Mouse (Mus musculus) midbrain, embryonic 12.5 days (tissue): ENCODE measurements at regions not wholly inside any gene's neighbourhood (a gene's known extent, or its start where the extent isn't known, plus 50 kb on each side); places are given as distances from the start of the nearest gene placed in this dataset.

Source experiments
- ATAC-seq: fragments of 200-750 bp; cut with Nextera tagmentation; 2 replicates; pipeline ENCODE4 v1.8.0; 2017; ENCODE audit warnings: low read depth, moderate TSS enrichment, moderate library complexity; ENCODE audit not compliant: low FRiP score
- H3K27ac ChIP-seq: fragments of 300-500 bp; sonication (generic); replicated peaks from 2 replicates; pipeline ENCODE4 v1.5.1; 2016; ENCODE audit warnings: mild to moderate bottlenecking
- H3K27me3 ChIP-seq: fragments of 300-500 bp; sonication (generic); 2 replicates; pipeline ENCODE4 v1.6.1; 2016; ENCODE audit warnings: mild to moderate bottlenecking
- H3K36me3 ChIP-seq: fragments of 300-500 bp; sonication (generic); 2 replicates; pipeline ENCODE4 v1.6.1; 2016
- H3K4me1 ChIP-seq: fragments of 300-500 bp; sonication (generic); 2 replicates; pipeline ENCODE4 v1.6.1; 2016
- H3K4me2 ChIP-seq: fragments of 300-500 bp; sonication (generic); replicated peaks from 2 replicates; pipeline ENCODE4 v1.6.1; 2016; ENCODE audit warnings: mild to moderate bottlenecking, moderate library complexity
- H3K4me3 ChIP-seq: fragments of 300-500 bp; sonication (generic); 2 replicates; pipeline ENCODE4 v1.5.1; 2016; ENCODE audit warnings: mild to moderate bottlenecking
- H3K9ac ChIP-seq: fragments of 300-500 bp; sonication (generic); replicated peaks from 2 replicates; pipeline ENCODE4 v1.6.1; 2016; ENCODE audit warnings: mild to moderate bottlenecking, moderate library complexity
- H3K9me3 ChIP-seq: fragments of 300-500 bp; sonication (generic); 2 replicates; pipeline ENCODE4 v1.6.1; 2016; ENCODE audit warnings: mild to moderate bottlenecking
- WGBS: fragments of 180-500 bp; shearing (Covaris S2); methylation state at CpG from one replicate; pipeline ENCODE4 v1.1.7; 2016; 5-methylcytosine and 5-hydroxymethylcytosine counted together

- H3K27ac ChIP-seq, result peak overlapping the region; percentile 81
- WGBS, result under 1% methylated on average over 23 of the region's 25 CpGs
- ATAC-seq, result peak; percentile 74
- H3K4me1 ChIP-seq, result peaks cover 23% of the 10 kb centered on the region
- H3K4me2 ChIP-seq, result peak overlapping the region; percentile 42
- H3K4me3 ChIP-seq, result peak overlapping the region; percentile 1; the same call in 1 of the 2 replicates
- H3K9me3 ChIP-seq, result no peaks in the 10 kb centered on the region
- peak overlapping the region; percentile 39 for H3K9ac ChIP-seq
- H3K27me3 ChIP-seq, result peaks cover 7% of the 10 kb centered on the region; the same call in 1 of the 2 replicates
- no peaks in the 10 kb centered on the region for H3K36me3 ChIP-seq
Observed at GRCm38 (mm10) chr8:10805405-10806151, 202.7 kb downstream of the Irs2 start.

- no peak overlapping the region for H3K4me3 ChIP-seq
- no peaks in the 10 kb centered on the region for H3K9me3 ChIP-seq
- peak overlapping the region; percentile 39; the same call in 1 of the 2 replicates for H3K9ac ChIP-seq
Observed at GRCm38 (mm10) chr8:10804974-10805373, 203.3 kb downstream of the Irs2 start.

GRCm38 (mm10) chr8:10802003-10802402, 206.3 kb downstream of the Irs2 start:
- Histone ChIP-seq H3K27me3 (peaks cover 4% of the 10 kb centered on the region; the same call in 1 of the 2 replicates), H3K4me3 (no peak overlapping the region), H3K9me3 (no peaks in the 10 kb centered on the region), H3K36me3 (no peaks in the 10 kb centered on the region), H3K4me1 (peaks cover 23% of the 10 kb centered on the region), H3K9ac (no peak overlapping the region), H3K27ac (no peak overlapping the region), H3K4me2 (no peak overlapping the region)
- ATAC-seq, result no peak

More at GRCm38 (mm10) chr8:10804974-10805373, 203.3 kb downstream of the Irs2 start:
- WGBS, result 34% methylated on average over 3 of the region's 3 CpGs
- peak overlapping the region; percentile 42 for H3K4me2 ChIP-seq
- H3K27ac ChIP-seq, result peak overlapping the region; percentile 81
- peaks cover 7% of the 10 kb centered on the region; the same call in 1 of the 2 replicates for H3K27me3 ChIP-seq
- no peaks in the 10 kb centered on the region for H3K36me3 ChIP-seq
- peaks cover 23% of the 10 kb centered on the region for H3K4me1 ChIP-seq
- peak; percentile 35; the same call in 1 of the 2 replicates for ATAC-seq

GRCm38 (mm10) chr8:10801580-10801979, 206.7 kb downstream of the Irs2 start:
- 87% methylated on average over 5 of the region's 5 CpGs for WGBS

GRCm38 (mm10) chr8:10798444-10798843, 209.8 kb downstream of the Irs2 start:
- Histone ChIP-seq H3K4me3 (no peak overlapping the region), H3K9ac (no peak overlapping the region), H3K4me1 (peaks cover 19% of the 10 kb centered on the region), H3K36me3 (no peaks in the 10 kb centered on the region), H3K4me2 (no peak overlapping the region), H3K27me3 (no peaks in the 10 kb centered on the region; the same call in 1 of the 2 replicates), H3K27ac (no peak overlapping the region), H3K9me3 (no peaks in the 10 kb centered on the region)
- ATAC-seq, result no peak
- 73% methylated on average over 1 of the region's 1 CpGs for WGBS

More at GRCm38 (mm10) chr8:10801580-10801979, 206.7 kb downstream of the Irs2 start:
- Histone ChIP-seq H3K27me3 (peaks cover 4% of the 10 kb centered on the region; the same call in 1 of the 2 replicates), H3K4me1 (peaks cover 23% of the 10 kb centered on the region), H3K4me2 (no peak overlapping the region), H3K4me3 (no peak overlapping the region), H3K9ac (no peak overlapping the region), H3K27ac (no peak overlapping the region), H3K36me3 (no peaks in the 10 kb centered on the region), H3K9me3 (no peaks in the 10 kb centered on the region)
- ATAC-seq, result no peak

GRCm38 (mm10) chr8:10794367-10795189, 213.7 kb downstream of the Irs2 start:
- Histone ChIP-seq H3K4me2 (peak overlapping the region; percentile 2; the same call in 1 of the 2 replicates), H3K9ac (no peak overlapping the region), H3K36me3 (no peaks in the 10 kb centered on the region), H3K27ac (peak overlapping the region; percentile 73), H3K9me3 (no peaks in the 10 kb centered on the region), H3K4me1 (peaks cover 28% of the 10 kb centered on the region), H3K27me3 (peaks cover 5% of the 10 kb centered on the region; the same call in 1 of the 2 replicates), H3K4me3 (no peak overlapping the region)
- ATAC-seq, result peak; percentile 88
- 9% methylated on average over 10 of the region's 10 CpGs for WGBS

- peak; percentile 53; the same call in 1 of the 2 replicates for ATAC-seq
- 94% methylated on average over 9 of the region's 9 CpGs for WGBS
- no peak overlapping the region for H3K4me2 ChIP-seq
Observed at GRCm38 (mm10) chr8:10793670-10794366, 214.4 kb downstream of the Irs2 start.

GRCm38 (mm10) chr8:10788496-10789200, 219.6 kb downstream of the Irs2 start:
- no peak overlapping the region for H3K4me3 ChIP-seq
- no peaks in the 10 kb centered on the region for H3K9me3 ChIP-seq
- peaks cover 5% of the 10 kb centered on the region; the same call in 1 of the 2 replicates for H3K27me3 ChIP-seq
- peaks cover 18% of the 10 kb centered on the region for H3K4me1 ChIP-seq
- ATAC-seq, result no peak
- no peak overlapping the region for H3K4me2 ChIP-seq
- no peaks in the 10 kb centered on the region for H3K36me3 ChIP-seq
- no peak overlapping the region for H3K27ac ChIP-seq
- H3K9ac ChIP-seq, result no peak overlapping the region
- 79% methylated on average over 8 of the region's 8 CpGs for WGBS

More at GRCm38 (mm10) chr8:10793670-10794366, 214.4 kb downstream of the Irs2 start:
- Histone ChIP-seq H3K9ac (no peak overlapping the region), H3K27me3 (peaks cover 5% of the 10 kb centered on the region; the same call in 1 of the 2 replicates), H3K9me3 (no peaks in the 10 kb centered on the region), H3K27ac (peak overlapping the region; percentile 73), H3K4me3 (no peak overlapping the region), H3K4me1 (peaks cover 28% of the 10 kb centered on the region), H3K36me3 (no peaks in the 10 kb centered on the region)

GRCm38 (mm10) chr8:10785801-10786200, 222.5 kb downstream of the Irs2 start:
- H3K4me3 ChIP-seq, result no peak overlapping the region
- H3K4me2 ChIP-seq, result no peak overlapping the region
- H3K27ac ChIP-seq, result no peak overlapping the region
- no peaks in the 10 kb centered on the region for H3K9me3 ChIP-seq
- 76% methylated on average over 4 of the region's 4 CpGs for WGBS
- peaks cover 5% of the 10 kb centered on the region; the same call in 1 of the 2 replicates for H3K27me3 ChIP-seq
- no peak for ATAC-seq
- no peak overlapping the region for H3K9ac ChIP-seq
- no peaks in the 10 kb centered on the region for H3K36me3 ChIP-seq
- H3K4me1 ChIP-seq, result peaks cover 7% of the 10 kb centered on the region

- peaks cover under 1% of the 10 kb centered on the region; the same call in 1 of the 2 replicates for H3K27me3 ChIP-seq
- H3K4me2 ChIP-seq, result no peak overlapping the region
- ATAC-seq, result no peak
- no peak overlapping the region for H3K9ac ChIP-seq
- no peak overlapping the region for H3K4me3 ChIP-seq
- no peaks in the 10 kb centered on the region for H3K9me3 ChIP-seq
- peaks cover 7% of the 10 kb centered on the region for H3K4me1 ChIP-seq
- H3K27ac ChIP-seq, result no peak overlapping the region
- WGBS, result 98% methylated on average over 4 of the region's 4 CpGs
- no peaks in the 10 kb centered on the region for H3K36me3 ChIP-seq
Observed at GRCm38 (mm10) chr8:10785311-10785710, 222.9 kb downstream of the Irs2 start.

- Histone ChIP-seq H3K9me3 (no peaks in the 10 kb centered on the region), H3K27me3 (no peaks in the 10 kb centered on the region), H3K27ac (no peak overlapping the region), H3K4me2 (no peak overlapping the region), H3K36me3 (no peaks in the 10 kb centered on the region), H3K4me1 (peaks cover 7% of the 10 kb centered on the region), H3K4me3 (no peak overlapping the region), H3K9ac (no peak overlapping the region)
- ATAC-seq, result no peak
- 30% methylated on average over 1 of the region's 1 CpGs for WGBS
Observed at GRCm38 (mm10) chr8:10784481-10784880, 223.8 kb downstream of the Irs2 start.
